Mouse (Mus musculus): ENCODE data around the gene Smtnl2.
A peak's percentile ranks its signal among the peaks of the same experiment; 100 is the strongest.
"Not testable (repeated sequence)": the region's sequence is repeated elsewhere in the genome, so short reads cannot be mapped to it uniquely, and the experiment has no call there.

Gene Smtnl2

DNA sequence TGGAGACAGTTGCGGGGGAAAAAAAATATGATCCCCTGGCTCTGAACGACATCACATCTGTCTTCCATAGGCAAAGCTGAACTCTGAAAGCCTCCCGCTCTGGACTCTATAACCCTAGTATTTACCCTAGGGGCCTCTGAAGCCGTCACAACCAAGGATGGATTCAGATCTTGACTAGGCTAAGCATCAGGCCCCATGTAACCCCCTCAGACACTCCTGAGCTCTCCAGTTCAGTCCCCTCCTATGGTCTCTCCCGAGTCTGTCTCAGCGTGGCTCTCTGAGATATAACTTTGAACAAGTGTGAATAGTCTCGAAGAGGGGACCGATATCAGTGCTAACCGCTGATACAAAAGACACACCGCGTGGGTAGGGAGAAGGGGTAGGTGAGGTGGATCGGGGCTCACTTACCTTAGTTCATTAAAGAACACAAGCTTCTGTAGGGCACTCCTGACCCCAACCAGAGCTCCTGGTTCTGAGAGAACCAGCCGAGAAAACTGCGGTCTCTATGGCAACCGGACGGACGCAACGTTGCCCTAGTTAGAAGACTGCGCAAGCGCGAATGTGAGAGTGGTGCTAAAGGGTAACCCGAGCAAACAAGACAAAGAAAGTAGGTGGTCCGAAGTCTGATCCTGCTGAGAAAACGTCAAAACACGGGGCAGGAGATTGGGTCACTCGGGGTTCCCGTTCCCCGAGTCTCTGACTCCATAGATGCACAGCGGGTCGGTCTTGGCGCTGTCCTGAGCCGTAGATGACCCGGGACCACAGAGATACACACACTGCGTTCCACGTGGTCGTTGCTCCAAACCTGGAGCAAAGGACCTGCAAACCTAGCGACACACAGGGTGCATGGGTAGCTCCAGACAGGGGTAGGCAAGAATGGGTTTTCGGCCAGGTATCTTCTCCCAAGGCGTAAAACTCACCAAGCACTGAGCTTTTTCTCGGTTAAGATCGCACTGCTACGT lies 49.8 kb downstream of the Smtnl2 start:
- peak; percentile 52 for DNase-seq (ENCODE audit: low read depth, low spot score)

GRCm38 (mm10) chr11:72354971-72355728 lies 56.4 kb downstream of the Smtnl2 start:
- DNase-seq (ENCODE audit: low read depth, low spot score) = no peak

DNA sequence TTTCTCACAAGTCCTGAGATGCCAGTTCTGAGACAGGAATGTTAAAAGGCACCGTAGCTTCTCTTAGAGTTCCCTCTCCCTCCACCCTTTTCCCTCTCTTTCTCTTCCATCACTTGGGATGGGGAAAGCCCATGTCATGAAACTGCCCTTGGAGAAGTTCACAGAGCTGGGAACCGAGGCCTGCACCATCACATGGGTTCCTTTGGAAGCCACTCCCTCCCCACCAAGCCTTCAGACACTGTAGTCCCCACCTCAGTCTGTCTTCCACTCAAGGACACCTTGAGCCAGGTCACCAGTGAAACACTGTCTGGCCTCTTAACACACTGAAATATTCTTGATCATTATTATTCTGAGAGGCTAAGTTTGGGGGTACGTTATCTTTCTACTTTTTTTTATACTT lies 58.3 kb downstream of the Smtnl2 start:
- DNase-seq (ENCODE audit: low read depth, low spot score) = no peak

- DNase-seq (ENCODE audit: low read depth, low spot score) = no peak
Observed at GRCm38 (mm10) chr11:72352272-72352671, 59.2 kb downstream of the Smtnl2 start.

GRCm38 (mm10) chr11:72349652-72350051 lies 61.9 kb downstream of the Smtnl2 start:
- no peak for DNase-seq (ENCODE audit: low read depth, low spot score)

DNA sequence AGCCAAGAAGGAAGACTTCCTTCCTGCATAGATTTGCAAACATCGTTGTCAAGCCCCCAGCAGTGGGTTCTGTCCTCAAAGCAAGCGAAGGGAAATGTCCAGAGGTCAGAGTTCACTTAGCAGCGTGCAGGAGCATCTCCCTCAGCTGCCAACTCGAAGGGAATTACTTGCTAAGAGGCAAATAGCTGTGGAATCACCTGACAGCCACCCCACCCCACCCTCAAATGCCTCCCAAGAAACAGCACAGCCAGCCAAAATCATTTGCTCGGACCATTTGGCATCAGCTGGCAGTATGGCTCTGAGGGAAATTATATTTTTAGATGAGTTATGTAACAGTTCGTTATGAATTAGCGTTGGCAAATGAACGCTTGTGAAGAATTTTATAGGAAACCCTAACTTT lies 62.5 kb downstream of the Smtnl2 start:
- DNase-seq (ENCODE audit: low read depth, low spot score) = peak; percentile 64

- DNase-seq (ENCODE audit: low read depth, low spot score) = no peak
Observed at GRCm38 (mm10) chr11:72348563-72348962, 63.0 kb downstream of the Smtnl2 start.

DNA sequence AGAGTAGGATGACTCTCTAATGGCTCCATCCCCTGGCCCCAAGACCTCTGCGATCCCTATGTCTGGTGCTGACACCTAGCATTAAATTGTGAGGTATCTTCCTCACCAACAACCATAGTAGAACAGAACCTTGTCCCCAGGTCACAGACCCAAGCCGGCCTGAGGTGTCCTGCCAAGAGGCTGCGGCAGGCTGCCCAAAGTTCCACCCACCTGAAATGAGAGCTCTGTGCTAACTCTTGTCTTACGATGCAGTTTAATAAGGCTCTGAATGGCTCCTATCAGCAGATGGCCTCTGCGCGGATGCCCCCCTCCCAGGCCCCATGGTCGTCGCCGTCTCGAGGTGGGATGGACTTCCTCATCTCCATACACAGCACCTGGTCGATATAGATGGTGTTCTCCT lies 67.0 kb downstream of the Smtnl2 start:
- no peak for DNase-seq (ENCODE audit: low read depth, low spot score)

GRCm38 (mm10) chr11:72343904-72344303 lies 67.6 kb downstream of the Smtnl2 start:
- DNase-seq (ENCODE audit: low read depth, low spot score) = no peak

DNA sequence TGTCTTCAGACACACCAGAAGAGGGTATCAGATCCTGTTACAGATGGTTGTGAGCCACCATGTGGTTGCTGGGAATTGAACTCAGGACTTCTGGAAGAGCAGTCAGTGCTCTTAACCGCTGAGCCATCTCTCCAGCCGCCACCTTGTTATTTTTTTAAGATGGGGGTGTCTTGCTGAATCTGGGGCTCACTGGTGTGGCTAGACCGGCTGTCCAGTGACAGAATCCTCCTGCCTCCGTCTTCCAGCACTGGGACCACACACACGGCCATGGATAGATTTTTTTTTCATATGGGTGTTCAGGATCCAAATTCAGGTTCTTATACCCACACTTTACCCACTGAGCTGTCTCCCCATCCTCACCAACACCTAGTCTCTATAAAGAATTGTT lies 68.3 kb downstream of the Smtnl2 start:
- not testable (repeated sequence) for DNase-seq (ENCODE audit: low read depth, low spot score)

- DNase-seq (ENCODE audit: low read depth, low spot score) = no peak
Observed at GRCm38 (mm10) chr11:72342549-72343237, 68.8 kb downstream of the Smtnl2 start.

DNA sequence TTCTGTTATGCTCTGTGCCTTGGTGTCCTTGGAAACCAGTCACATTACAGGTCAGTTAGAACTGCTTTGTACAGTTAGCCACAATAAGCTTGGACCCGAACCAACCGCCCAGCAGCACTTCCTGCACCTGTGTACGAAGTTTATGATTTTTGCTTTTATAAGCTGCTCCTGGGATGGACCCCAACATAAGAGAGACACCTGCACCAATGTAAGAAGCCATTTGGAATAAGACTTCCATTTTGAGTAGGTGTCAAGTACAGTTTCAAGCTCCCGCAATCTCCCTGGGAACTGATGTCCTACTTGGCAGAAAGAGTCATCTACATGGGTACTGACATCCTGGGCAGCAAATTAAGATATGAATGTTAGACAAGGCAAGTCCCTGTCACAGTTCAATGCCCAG lies 71.8 kb downstream of the Smtnl2 start:
- no peak for DNase-seq (ENCODE audit: low read depth, low spot score)
